Mouse (Mus musculus): ENCODE results near the gene Trcg1.

DNA sequence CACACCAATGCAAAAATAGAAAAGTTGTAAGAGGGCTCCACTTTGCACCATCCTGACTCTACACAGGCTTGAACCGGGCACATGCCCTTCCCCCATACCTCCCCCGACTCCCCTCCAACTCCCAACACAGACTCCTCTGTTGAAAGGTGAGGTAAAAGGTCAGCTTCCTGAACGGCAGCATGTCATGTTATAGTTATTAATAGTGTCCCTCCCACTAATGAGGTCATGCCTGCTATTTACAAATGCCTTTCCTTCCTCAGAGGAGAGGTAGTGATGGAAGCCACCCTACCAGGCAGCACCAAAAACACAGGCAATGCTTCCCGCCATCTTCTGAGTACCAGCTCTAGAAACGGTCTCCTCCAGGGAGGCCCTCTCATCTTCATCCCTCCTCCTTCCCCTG is 28.8 kb downstream of the Trcg1 start:
- no peak for TF ChIP-seq CTCF (IDR thresholded peaks at IDR 0.05; ENCODE audit: low read depth, low read length)
- TF ChIP-seq POLR2A (IDR thresholded peaks at IDR 0.05; ENCODE audit: extremely low read depth, insufficient read depth, low read length): no peak
